Mouse (Mus musculus) CH12.LX (cell line): ENCODE data around the gene Isca1. TPM values are rescaled to one million over a fixed set of nuclear protein-coding genes. Genes with fewer than 3 reads are reported as not detected.

Experiments used
- DNase-seq: peaks from one replicate; pipeline ENCODE4 v3.0.0-alpha.2; 2013; ENCODE audit errors: extremely low read depth
- H3K27ac ChIP-seq: 2 replicates; pipeline ENCODE4 v1.5.1; 2012; ENCODE audit warnings: low read depth, mild to moderate bottlenecking, control low read depth, moderate library complexity; ENCODE audit not compliant: insufficient read depth
- H3K27me3 ChIP-seq: replicated peaks from 2 replicates; pipeline ENCODE3; 2012; ENCODE audit warnings: inconsistent platforms
- H3K36me3 ChIP-seq, 2 experiments: replicated peaks in 1 of 2; 2 replicates each; pipeline versions ENCODE3 to v1.6.1; 2012; ENCODE audit warnings: inconsistent platforms in 1 of 2, low read length in 1 of 2, mild to moderate bottlenecking in 1 of 2, mixed read lengths in 1 of 2, moderate library complexity in 1 of 2; ENCODE audit not compliant: control insufficient read depth in 1 of 2, insufficient read depth in 1 of 2
- H3K4me1 ChIP-seq, 2 experiments: 2 replicates each; pipeline ENCODE4 v1.6.1; 2012; ENCODE audit warnings: inconsistent platforms in 1 of 2, moderate library complexity in 1 of 2; ENCODE audit not compliant: insufficient read depth in 2 of 2, control insufficient read depth in 1 of 2
- H3K4me2 ChIP-seq: 2 replicates; pipeline ENCODE4 v1.6.1; 2012; ENCODE audit warnings: low read depth, mild to moderate bottlenecking, control low read depth; ENCODE audit not compliant: poor library complexity, insufficient read depth, severe bottlenecking
- H3K4me3 ChIP-seq, 3 experiments: fragments of 150-350 bp in 1 of 3; sonication (generic) in 1 of 3; replicated peaks in 1 of 3; 2 replicates each; pipeline versions ENCODE3 to v1.5.1; 2011 to 2012; ENCODE audit warnings: low read depth in 2 of 3, low read length in 2 of 3, mild to moderate bottlenecking in 2 of 3, moderate library complexity in 2 of 3, control low read depth in 1 of 3, improper control_type of control experiment in 1 of 3, inconsistent platforms in 1 of 3, mixed read lengths in 1 of 3; ENCODE audit not compliant: poor library complexity in 1 of 3
- H3K79me2 ChIP-seq: replicated peaks from 2 replicates; pipeline ENCODE4 v1.6.1; 2012; ENCODE audit warnings: mild to moderate bottlenecking, moderate library complexity; ENCODE audit not compliant: control insufficient read depth, poor library complexity, insufficient read depth, severe bottlenecking; ENCODE audit errors: extremely low read depth
- H3K9ac ChIP-seq: 2 replicates; pipeline ENCODE4 v1.6.1; 2012; ENCODE audit warnings: low read depth, mild to moderate bottlenecking, control low read depth, moderate library complexity; ENCODE audit not compliant: insufficient read depth
- H3K9me3 ChIP-seq: replicated peaks from 2 replicates; pipeline ENCODE3; 2012; ENCODE audit warnings: low read length, inconsistent platforms, mixed read lengths
- BHLHE40 ChIP-seq: IDR thresholded peaks from 2 replicates; pipeline ENCODE4 v1.6.1; 2011; ENCODE audit warnings: mild to moderate bottlenecking, low read depth, low read length, improper control_type of control experiment
- CTCF ChIP-seq, 2 experiments: IDR thresholded peaks in 1 of 2; conservative IDR thresholded peaks in 1 of 2; 2 replicates each; pipeline ENCODE4 v1.5.1; 2011 to 2012; ENCODE audit warnings: low read depth in 2 of 2, low read length in 2 of 2, improper control_type of control experiment in 1 of 2, inconsistent platforms in 1 of 2, mild to moderate bottlenecking in 1 of 2, moderate library complexity in 1 of 2
- ELF1 ChIP-seq: IDR thresholded peaks from 2 replicates; pipeline ENCODE4 v1.6.1; 2014; ENCODE audit warnings: low read depth, mild to moderate bottlenecking, inconsistent platforms, low read length, improper control_type of control experiment
- ETS1 ChIP-seq: conservative IDR thresholded peaks from 2 replicates; pipeline ENCODE4 v1.6.1; 2012; ENCODE audit warnings: low read depth, mild to moderate bottlenecking, inconsistent platforms, low read length, improper control_type of control experiment, moderate library complexity
- GABPA ChIP-seq: IDR thresholded peaks from 2 replicates; pipeline ENCODE4 v1.6.1; 2012; ENCODE audit warnings: low read depth, low read length, improper control_type of control experiment, inconsistent platforms; ENCODE audit not compliant: insufficient replicate concordance
- JUND ChIP-seq: conservative IDR thresholded peaks from 2 replicates; pipeline ENCODE4 v1.6.1; 2011; ENCODE audit warnings: low read depth, low read length, improper control_type of control experiment
- KAT2A ChIP-seq: IDR thresholded peaks from 2 replicates; pipeline ENCODE4 v1.6.1; 2012; ENCODE audit warnings: low read length, improper control_type of control experiment, inconsistent platforms; ENCODE audit not compliant: insufficient replicate concordance
- MAX ChIP-seq: IDR thresholded peaks from 2 replicates; pipeline ENCODE4 v1.6.1; 2011; ENCODE audit warnings: low read length, improper control_type of control experiment
- MEF2A ChIP-seq: IDR thresholded peaks from 2 replicates; pipeline ENCODE4 v1.6.1; 2014; ENCODE audit warnings: low read depth, mild to moderate bottlenecking, inconsistent platforms, low read length, improper control_type of control experiment, borderline replicate concordance
- MXI1 ChIP-seq: IDR thresholded peaks from 2 replicates; pipeline ENCODE4 v1.6.1; 2011; ENCODE audit warnings: mild to moderate bottlenecking, low read depth, low read length, improper control_type of control experiment
- MYC ChIP-seq: IDR thresholded peaks from 2 replicates; pipeline ENCODE4 v1.6.1; 2011; ENCODE audit warnings: low read depth, mild to moderate bottlenecking, improper control_type of control experiment, low read length
- NRF1 ChIP-seq: IDR thresholded peaks from 2 replicates; pipeline ENCODE4 v1.6.1; 2014; ENCODE audit warnings: low read depth, mild to moderate bottlenecking, inconsistent platforms, low read length, improper control_type of control experiment, moderate library complexity
- PAX5 ChIP-seq: IDR thresholded peaks from 2 replicates; pipeline ENCODE4 v1.6.1; 2012; ENCODE audit warnings: low read length, inconsistent platforms, mixed read lengths
- POLR2A ChIP-seq: IDR thresholded peaks from 2 replicates; pipeline ENCODE4 v1.6.1; 2011; ENCODE audit warnings: low read depth, mild to moderate bottlenecking, improper control_type of control experiment, low read length
- RAD21 ChIP-seq: IDR thresholded peaks from 2 replicates; pipeline ENCODE4 v1.6.1; 2011; ENCODE audit warnings: low read depth, mild to moderate bottlenecking, low read length, improper control_type of control experiment, moderate library complexity
- SIN3A ChIP-seq: IDR thresholded peaks from 2 replicates; pipeline ENCODE4 v1.6.1; 2012; ENCODE audit warnings: low read length, improper control_type of control experiment, inconsistent platforms
- SMC3 ChIP-seq: IDR thresholded peaks from 2 replicates; pipeline ENCODE4 v1.6.1; 2011; ENCODE audit warnings: low read depth, low read length, improper control_type of control experiment
- TBP ChIP-seq: conservative IDR thresholded peaks from 2 replicates; pipeline ENCODE4 v1.6.1; 2011; ENCODE audit warnings: low read depth, low read length, improper control_type of control experiment
- USF2 ChIP-seq: conservative IDR thresholded peaks from 2 replicates; pipeline ENCODE4 v1.6.1; 2011; ENCODE audit warnings: low read depth, low read length, improper control_type of control experiment
- ZC3H11A ChIP-seq: IDR thresholded peaks from 2 replicates; pipeline ENCODE4 v1.6.1; 2012; ENCODE audit warnings: low read depth, mild to moderate bottlenecking, inconsistent platforms, low read length, improper control_type of control experiment
- ZKSCAN1 ChIP-seq: IDR thresholded peaks from 2 replicates; pipeline ENCODE4 v1.6.1; 2012; ENCODE audit warnings: low read depth, inconsistent platforms, low read length, improper control_type of control experiment, borderline replicate concordance
- dilution Hi-C: fragments of 300-500 bp; cut with MboI; formaldehyde crosslinking; loops from 2 replicates; pipeline ENCODE4 v1.14.3; 2020; ENCODE audit warnings: low sequenced_read_pairs; ENCODE audit not compliant: extremely low pct_unique_long_range_greater_than_20kb, extremely low pct_ligation_motif_present
- in situ Hi-C: fragments of 300-500 bp; cut with MboI; formaldehyde crosslinking; loops from 3 replicates; pipeline ENCODE4 v1.14.3; 2019; ENCODE audit warnings: low sequenced_read_pairs, low pct_ligation_motif_present, low pct_unique_long_range_greater_than_20kb, mixed read lengths
- polyA plus RNA-seq: library from polyadenylated mRNA; unstranded; fragments of >175 nt; gene quantifications from 2 replicates; pipeline ENCODE4 v1.2.1, GENCODE M21; 2012; ENCODE audit warnings: low read depth; ENCODE audit not compliant: insufficient read length
- total RNA-seq, 2 experiments: library from RNA; depleted of rRNA; stranded (reverse); fragments of 300-350 nt in 1 of 2; fragments of >200 nt in 1 of 2; gene quantifications; 2 replicates each; pipeline ENCODE4 v1.2.3; 2012 to 2014

The Isca1 gene
- total and polyA plus RNA-seq, 3 experiments: 15.8 to 41.0 (median 18.4) TPM

DNA sequence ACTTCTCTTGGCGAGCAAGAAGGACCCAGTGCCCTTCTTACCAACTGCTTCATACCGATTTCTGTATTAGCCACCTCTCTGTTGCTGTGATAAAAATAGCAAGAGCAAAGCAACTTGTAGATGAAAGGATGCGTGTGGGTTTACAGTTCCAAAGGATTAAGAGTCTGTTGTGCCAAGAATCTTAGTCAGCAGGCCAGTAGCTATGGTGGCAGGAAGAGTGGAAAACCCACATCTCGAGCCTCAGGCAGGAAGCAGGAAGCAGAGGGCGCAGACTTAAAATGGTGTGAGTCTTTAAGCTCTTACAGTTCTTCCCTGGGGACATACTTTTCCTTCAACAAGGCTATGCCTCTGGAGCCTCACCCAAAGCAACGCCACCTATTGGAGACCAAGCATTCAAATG is 24.1 kb downstream of the Isca1 start:
- no peak for TF ChIP-seq MEF2A
- no peak for TF ChIP-seq BHLHE40
- no peak for TF ChIP-seq PAX5
- TF ChIP-seq SIN3A: no peak
- TF ChIP-seq SMC3: no peak
- Histone ChIP-seq H3K4me2 (no peak overlapping the region), H3K27ac (no peak overlapping the region), H3K9me3 (no peaks in the 10 kb centered on the region), H3K36me3 (no peaks in the 10 kb centered on the region), H3K27me3 (no peaks in the 10 kb centered on the region), H3K4me3 (no peak overlapping the region), H3K79me2 (no peaks in the 10 kb centered on the region), H3K9ac (no peak overlapping the region), H3K4me1 (no peaks in the 10 kb centered on the region)
- dilution Hi-C loops (no loop called here), in situ Hi-C loops (loop anchor here (25.0 kb wide), 1 partner anchor 1133 kb away; the partner anchor contains the start of gene Slc28a3)
- DNase-seq: no peak

DNA sequence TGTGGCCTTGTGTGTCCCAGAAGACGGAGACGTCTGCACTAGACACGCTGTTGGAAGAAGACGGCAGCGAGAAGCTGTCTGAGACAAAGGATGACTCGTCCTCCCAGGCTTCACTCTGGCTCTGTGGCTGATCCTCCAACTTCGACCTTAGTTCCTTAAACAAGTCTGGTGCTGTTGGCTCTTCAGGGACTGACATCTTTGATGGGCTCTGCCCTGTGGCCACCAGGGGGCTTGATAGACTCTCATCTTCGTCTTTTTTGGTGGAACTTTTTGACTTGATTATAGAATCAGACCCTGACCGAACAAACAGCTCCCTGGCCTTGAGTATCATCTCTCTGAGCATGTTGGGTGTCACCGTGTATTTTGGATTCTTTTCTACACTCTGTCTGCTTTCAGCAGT is 27.9 kb downstream of the Isca1 start:
- dilution Hi-C loops (no loop called here), in situ Hi-C loops (loop anchor here (25.0 kb wide), 1 partner anchor 1129 kb away; the partner anchor contains the start of gene Slc28a3)
- Histone ChIP-seq H3K27me3 (no peaks in the 10 kb centered on the region), H3K9me3 (no peaks in the 10 kb centered on the region), H3K36me3 (no peaks in the 10 kb centered on the region), H3K4me3 (no peak overlapping the region), H3K4me2 (no peak overlapping the region), H3K79me2 (no peaks in the 10 kb centered on the region), H3K27ac (no peak overlapping the region), H3K9ac (no peak overlapping the region), H3K4me1 (no peaks in the 10 kb centered on the region)
- DNase-seq: peak; percentile 29
- no peak for TF ChIP-seq ELF1
- TF ChIP-seq CTCF (conservative IDR thresholded peaks at IDR 0.05 in 1 of 2, IDR thresholded peaks at IDR 0.05 in 1 of 2; ENCODE audit: low read depth in 2 of 2, low read length in 2 of 2): peak in 1 of 2 experiments; percentile 65; a peak in 3 of 4 replicates
- no peak for TF ChIP-seq TBP
- no peak for TF ChIP-seq ZKSCAN1
- no peak for TF ChIP-seq KAT2A
- no peak for TF ChIP-seq JUND
- TF ChIP-seq MXI1: no peak
- no peak for TF ChIP-seq POLR2A
- no peak for TF ChIP-seq MAX
- TF ChIP-seq SIN3A: no peak
- no peak for TF ChIP-seq MYC
- no peak for TF ChIP-seq GABPA
- no peak for TF ChIP-seq NRF1
- no peak for TF ChIP-seq USF2
- TF ChIP-seq RAD21: peak; percentile 16
- TF ChIP-seq ZC3H11A: no peak
- TF ChIP-seq SMC3: peak; percentile 43
- no peak for TF ChIP-seq ETS1
